Mouse (Mus musculus) left cerebral cortex, postnatal 25 days (tissue): Measurements from ENCODE around the gene Elmo1. TPM values are rescaled to one million over a fixed set of nuclear protein-coding genes. Genes with fewer than 3 reads are reported as not detected.

Experiments
- DNase-seq, 2 experiments: peaks; one replicate each; pipeline ENCODE4 v3.0.0; 2022; ENCODE audit warnings: low spot score in 2 of 2, mixed read lengths in 1 of 2
- intact Hi-C: fragments of 180-260 bp; cut with DNase I; formaldehyde crosslinking; loops from one replicate; pipeline ENCODE4 v1.15.1; 2025
- total RNA-seq, 2 experiments: library from RNA; stranded (reverse); gene quantifications; 2 replicates each; pipeline ENCODE4 v1.2.3; 2021

The Elmo1 gene
- total RNA-seq, 2 experiments from 2014 or later = 58.4 to 67.7 TPM

DNA sequence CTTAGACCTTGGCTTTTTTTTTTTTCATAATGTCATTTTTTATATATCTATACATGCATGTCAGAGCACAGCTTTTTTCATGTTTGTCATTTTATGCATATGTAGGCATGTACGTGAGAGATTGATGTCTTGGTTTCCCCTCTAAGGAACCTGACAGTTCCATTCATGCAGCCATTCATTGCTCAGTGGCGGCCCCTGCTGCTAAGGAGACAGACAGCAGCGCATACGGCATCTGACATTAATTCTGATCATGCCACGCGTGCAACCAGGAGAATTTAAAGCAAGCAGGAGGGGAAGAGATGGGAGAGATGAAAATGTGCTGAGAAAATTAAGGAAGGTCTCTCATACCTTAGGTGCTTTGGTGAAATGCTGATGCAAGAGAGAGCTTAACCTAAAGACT is 381.3 kb downstream of the Elmo1 start:
- DNase-seq = peak; percentile 87 to 92
- intact Hi-C loops = loop anchor here (1.0 to 10.0 kb wide), 4 partner anchors 131 to 561 kb away; no protein-coding TSS in a partner anchor

DNA sequence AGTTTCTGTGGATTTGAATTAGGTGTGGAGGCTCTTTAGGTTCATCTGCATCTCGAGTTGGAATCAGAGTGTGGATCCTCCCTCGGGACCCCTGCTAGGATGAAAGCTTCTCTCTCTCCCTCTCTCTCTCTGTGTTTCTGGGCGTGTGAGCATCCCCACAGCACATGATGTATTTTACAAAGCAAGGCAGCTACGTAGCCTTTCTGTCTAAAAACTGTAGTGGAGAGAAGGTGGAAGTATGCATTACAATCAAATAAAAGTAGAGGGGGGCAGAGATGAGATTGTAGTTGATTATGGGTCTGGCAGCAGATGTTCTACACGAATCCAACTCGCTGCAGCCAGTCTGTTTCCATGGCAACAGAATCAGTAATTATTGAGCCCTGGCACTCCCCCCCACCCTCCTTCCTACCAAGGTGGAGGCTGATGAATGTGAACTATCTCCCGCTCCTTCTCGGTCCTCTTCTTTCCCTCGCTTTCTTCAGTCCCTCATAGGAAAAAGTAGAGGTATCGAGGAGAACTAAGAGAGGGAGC is 382.0 kb downstream of the Elmo1 start:
- intact Hi-C loops = loop anchor here (1.0 to 10.0 kb wide), 4 partner anchors 130 to 560 kb away; no protein-coding TSS in a partner anchor
- peak; percentile 60 to 80 for DNase-seq

DNA sequence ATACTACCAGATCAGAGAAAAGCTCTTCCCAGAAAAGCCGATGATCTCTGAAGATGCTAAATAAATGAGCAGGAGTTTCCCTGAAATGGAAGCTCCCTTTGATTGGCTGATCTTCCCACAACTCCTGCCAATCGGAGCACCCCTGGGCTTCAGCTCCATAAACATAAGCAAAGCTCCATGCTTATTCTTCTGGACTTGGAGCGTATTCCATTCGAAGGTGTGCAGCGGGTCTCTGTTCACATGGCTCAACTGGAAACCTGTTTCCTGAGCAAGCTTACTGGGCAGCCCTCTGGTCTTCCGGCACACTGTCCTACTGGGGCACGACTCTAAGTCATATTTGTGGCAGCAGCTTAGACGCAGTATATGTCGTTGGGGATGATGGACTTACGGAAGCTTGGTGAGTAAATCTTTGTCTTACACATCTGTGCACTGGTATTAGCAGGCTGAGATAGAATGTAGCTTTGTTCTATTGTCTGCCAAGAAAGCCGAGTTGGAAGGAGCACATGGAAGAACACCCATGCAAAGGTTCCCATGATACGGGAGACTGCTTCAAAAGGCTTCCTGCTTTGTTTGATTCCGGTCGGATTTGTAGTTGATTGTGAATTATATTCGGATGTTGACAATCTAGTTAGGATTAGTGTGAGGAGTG is 382.6 kb downstream of the Elmo1 start:
- peak; percentile 69 to 91 for DNase-seq
- intact Hi-C loops = loop anchor here (1.0 to 10.0 kb wide), 4 partner anchors 129 to 559 kb away; no protein-coding TSS in a partner anchor

DNA sequence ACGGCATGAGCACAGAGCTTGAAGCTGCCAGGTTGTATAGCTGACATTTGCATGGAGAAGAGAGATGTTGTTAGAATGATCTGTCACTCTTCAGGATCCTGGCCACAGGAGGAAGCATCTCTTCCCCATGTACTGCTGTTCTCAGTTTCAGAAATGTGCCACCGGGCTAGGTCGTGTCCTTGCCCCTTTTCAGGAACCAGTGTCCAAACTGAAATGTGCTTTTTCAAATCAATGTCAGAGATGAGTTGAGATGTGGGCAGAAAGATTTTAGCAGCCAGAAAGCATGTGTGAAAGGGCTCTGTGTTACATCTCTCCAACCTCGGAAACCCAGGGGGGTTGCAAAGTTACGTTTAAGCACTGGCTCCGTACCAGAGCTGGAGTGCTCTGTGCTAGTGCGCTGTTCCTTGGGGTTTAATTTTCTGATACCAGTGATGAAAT is 383.3 kb downstream of the Elmo1 start:
- intact Hi-C loops = loop anchor here (5.0 to 10.0 kb wide), 3 partner anchors 129 to 559 kb away; no protein-coding TSS in a partner anchor
- DNase-seq = peak in 1 of 2 experiments; percentile 35

DNA sequence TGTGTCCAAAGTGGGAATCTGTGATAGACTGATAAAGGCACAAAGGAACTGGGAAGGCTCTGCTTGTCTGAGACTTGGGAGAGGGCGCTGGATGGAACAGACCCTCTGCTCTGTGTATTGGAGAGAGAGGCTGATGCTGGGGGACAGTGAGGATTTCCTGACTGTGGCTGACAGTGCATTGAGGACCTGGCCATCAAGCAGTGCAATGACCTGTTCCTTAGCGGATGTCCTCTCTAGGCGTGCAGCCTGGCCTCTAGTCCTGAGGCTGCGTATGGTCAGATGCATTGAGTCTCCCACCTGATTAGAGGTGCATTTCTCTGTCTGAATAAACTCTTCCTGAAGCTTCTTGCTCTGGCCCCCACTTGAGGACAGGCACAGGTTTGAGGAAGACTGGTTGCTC is 384.2 kb downstream of the Elmo1 start:
- no peak for DNase-seq
- intact Hi-C loops = loop anchor here (5.0 to 10.0 kb wide), 3 partner anchors 128 to 558 kb away; no protein-coding TSS in a partner anchor

DNA sequence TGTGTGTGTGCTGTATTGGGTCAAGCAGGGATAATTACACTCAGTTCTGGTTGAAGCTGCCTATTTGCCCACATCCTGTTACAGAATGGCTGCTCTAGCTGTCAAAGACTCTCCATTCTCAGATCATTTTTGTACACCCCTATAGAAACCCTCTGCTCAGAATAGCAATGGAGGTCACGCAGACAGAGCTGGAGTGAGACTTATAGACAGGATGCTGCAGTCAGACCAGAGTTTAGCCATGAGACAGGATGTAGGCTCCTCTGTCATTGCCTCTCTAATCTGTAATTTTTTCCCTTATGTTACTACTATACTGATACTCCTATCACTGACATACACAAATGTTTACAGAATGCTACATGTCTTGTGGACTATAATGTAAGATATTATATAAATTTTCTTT is 391.4 kb downstream of the Elmo1 start:
- no peak for DNase-seq
- intact Hi-C loops = no loop called here

DNA sequence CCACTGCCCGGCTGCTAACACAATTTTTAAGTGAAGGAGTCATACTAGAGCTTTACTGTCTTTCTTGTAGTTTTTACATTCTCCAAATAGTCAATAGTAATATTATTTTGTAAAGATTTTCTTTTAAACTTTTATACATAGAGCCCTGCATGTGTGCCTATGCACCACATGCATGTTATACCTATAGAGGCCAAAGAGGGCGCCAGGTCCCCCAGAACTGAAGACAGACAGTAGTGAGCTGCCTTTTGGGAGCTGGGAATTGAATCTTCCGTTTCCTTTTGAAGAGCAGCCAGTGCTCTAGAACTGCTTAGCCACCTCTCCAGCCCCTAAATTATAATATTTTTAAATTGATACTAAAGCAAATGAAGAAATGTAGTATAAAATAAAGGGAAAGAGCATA is 398.7 kb downstream of the Elmo1 start:
- intact Hi-C loops = no loop called here
- DNase-seq = no peak

DNA sequence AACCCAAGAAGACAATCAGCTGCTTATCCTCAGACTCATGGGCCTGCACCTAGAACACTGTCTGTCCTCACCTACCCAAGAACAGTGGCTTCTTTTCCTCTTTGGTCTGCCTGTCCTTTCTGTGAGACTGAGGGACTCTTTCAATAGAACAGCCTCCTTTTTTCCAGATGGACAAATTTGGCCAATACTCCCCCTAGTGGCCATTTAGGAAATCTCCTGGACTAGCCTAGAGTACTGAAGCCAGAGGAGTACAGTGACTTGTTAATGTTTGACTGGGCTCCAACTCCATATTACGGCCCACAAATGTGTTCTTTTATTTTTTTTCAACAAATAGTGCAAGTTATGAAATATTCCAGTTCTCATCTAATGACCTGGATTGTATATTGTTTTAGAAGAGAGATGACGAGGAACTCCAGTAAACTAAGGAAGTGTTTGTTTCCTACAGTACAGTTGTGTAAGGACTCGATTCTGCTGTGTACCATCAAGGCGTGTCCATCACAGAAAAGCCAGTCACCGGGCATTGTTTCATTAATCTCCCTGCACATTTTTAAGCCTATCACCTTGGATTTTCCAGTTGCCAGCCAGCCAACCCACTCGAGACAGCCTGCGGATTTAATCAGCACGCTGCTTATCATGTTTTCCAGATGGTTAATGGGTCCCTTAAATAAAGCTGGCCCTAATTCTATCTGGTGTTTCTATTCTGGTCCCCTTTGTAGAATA is 399.5 kb downstream of the Elmo1 start:
- intact Hi-C loops = loop anchor here (5.0 kb wide), 1 partner anchor 112 kb away; no protein-coding TSS in a partner anchor
- no peak for DNase-seq

DNA sequence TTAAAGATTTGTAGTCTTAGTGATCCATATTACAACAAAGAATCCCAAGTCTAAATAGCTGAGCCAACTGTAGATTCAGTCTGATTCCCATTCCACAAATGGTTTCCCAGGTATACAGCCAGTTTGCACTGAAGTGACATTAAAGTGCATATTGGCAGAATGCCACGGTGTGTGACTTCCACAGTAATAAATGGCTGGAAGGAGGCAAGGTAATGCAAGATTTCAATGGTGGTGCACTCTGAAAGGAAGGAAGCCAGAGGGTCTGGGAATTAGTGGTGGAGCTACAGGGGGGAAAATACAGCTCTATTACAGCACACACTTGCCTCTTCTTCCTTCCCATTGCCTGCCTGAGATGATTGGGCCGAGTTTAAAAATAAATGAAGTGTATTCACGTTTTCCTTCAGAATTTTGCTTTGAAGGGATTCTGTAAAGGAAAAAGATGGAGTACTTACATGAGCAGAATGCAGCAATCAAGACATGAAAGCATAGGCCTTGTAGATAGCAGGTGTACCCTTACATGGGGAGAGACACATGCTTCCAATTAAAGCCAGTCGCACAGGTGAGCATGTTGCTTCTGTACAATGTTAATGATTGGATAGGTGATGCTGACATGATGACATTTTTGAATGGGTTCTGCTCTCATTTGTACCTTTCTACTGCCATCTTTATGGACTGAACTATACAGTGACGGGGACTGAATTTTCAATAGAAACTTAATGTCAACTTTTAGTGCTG is 400.6 kb downstream of the Elmo1 start:
- no peak for DNase-seq
- intact Hi-C loops = loop anchor here (5.0 kb wide), 1 partner anchor 111 kb away; no protein-coding TSS in a partner anchor

DNA sequence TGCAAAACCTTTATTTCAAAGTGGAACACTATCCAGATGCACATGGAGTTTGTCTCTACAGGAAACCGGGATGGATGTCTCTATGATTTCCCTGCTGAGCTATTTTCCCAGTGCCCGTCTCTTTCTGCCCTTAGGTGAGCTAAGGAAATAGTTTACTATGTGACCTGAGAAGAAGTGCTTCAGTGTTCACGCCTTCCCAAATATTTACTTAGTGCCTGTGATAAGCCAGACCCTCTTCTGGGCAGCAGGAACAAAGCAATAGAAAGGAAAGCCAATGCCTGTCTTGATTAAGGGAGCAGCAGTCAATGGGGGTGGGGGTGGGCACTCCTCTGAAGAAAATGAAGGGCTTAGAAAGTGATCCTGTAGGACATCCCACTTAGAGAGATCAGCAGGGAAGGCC is 401.3 kb downstream of the Elmo1 start:
- intact Hi-C loops = loop anchor here (5.0 kb wide), 1 partner anchor 111 kb away; no protein-coding TSS in a partner anchor

DNA sequence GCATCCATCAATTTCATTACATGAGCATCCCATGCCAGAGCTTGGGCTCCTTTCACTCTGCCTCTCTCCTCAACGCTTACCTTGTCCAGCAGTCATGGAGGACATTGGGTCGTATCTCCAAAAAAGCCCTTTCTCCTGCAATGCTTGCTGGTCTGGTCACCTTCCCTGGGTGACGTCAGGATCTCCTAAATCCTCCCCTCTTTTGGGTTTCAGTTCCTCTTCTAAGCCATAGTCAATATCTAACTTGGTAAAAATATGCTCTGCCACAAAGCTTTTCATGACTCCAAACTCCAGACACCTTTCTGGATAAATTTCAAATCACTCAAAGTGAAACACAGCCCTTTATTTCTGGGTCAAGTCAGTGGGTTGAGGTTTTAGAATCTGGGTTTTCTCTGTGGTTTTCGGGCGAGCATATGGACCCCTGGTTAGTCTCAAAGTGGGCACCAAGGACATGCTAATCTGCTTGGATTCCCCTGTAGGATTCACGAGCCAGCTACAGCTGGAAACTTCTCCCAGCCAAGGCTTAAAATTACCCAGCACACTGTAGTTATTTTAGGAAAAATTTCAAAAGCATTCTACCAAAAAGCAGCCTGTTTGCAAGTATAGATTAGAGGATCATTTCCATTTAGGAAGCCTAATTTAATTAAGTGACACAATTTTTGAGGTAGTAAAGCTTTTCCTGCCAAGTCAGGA is 403.8 kb downstream of the Elmo1 start:
- intact Hi-C loops = loop anchor here (5.0 kb wide), 1 partner anchor 108 kb away; no protein-coding TSS in a partner anchor

More for the DNA sequence above, 401.3 kb downstream of the Elmo1 start:
- DNase-seq = no peak

DNA sequence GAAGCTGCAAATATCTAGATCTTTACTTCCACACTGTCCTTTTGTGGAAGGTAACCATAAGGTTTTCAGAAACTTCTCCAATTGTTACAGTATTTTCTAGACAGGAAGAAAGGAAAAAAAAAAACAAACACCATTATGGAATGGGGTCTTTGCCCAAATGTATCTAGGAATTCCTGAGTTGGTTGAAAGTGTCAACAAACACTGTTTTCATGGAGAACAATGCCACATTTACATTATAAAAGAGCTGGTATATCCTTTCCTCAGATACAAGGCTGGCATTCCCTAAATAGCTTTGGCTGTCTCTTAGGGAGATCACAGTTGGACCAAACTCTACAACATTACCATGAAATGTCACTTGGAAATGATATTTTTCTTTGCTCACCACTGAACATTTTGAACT is 411.5 kb downstream of the Elmo1 start:
- intact Hi-C loops = no loop called here
- no peak for DNase-seq

More for the DNA sequence above, 403.8 kb downstream of the Elmo1 start:
- DNase-seq = peak; percentile 38 to 65

DNA sequence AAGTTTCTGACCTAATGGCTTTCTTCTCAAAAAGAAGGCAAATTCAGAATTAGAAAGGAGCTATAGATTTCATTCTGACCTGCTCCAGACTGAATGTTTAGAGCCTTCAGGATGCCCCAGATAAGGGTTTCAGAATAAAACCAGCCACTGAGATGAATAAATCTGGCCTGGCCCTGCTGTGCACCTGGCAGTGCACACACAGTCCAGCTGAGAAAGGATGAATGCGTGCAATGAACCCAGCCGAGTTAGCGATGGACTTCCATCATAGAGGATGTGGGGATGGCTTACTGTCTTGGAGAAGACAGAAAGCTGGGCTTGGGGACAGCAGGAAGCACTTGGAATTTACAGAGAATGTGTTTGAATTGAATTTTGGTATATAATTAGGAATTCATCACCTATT is 413.0 kb downstream of the Elmo1 start:
- intact Hi-C loops = no loop called here
- DNase-seq = no peak

DNA sequence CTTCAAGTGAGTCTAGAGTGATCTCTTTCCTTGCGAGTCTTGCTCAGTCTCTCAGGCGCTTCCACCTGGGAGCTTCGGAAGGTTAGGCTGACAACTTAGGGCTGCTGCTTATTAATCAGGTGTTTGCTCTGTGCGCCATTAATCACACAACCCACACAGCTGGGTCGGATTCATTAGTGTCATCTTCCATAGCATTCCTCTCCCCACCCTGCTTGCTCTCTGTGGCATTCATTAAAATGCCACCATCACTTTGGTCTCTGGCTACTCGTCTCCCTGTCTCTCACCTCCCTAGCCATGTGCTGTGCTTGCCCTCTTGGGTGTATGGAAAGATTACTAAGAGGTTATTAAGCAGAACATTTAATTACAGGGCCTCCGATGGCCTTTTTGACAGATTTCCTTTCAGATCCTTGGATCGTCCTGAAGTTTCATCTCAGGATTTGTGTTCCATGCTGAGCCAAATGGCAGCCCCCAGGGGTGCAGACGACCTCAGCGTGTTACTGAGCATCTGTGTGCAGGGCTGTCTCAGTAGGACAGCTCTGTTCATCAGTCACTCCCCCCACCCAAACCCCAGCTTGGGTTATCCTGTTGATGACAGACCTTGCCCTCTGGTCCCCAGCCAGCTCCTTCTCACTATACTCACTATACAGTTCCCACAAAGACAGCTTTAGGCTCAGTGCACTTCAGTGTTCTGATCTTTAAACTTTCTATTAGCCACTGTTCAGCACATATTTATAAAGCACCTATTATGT is 417.2 kb downstream of the Elmo1 start:
- intact Hi-C loops = no loop called here
- no peak for DNase-seq

DNA sequence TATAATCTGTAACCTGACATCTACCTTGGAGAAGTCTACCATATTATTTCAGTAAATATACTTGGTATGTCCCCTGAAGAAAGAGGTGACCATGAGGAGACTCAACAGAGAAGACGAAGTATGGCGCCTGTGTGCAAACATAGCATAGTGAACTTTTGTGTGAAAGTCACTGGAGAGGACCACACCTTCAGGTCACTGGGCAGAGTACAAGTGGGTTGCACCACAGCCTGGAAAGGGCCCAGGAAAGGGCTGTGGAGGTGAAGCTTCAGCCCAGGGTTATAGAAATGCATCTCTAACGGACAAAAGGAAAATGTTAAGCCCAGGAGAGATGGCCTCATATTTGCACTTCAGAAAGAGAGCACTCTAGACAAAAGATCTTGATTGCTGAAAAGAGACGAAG is 420.6 kb downstream of the Elmo1 start:
- no peak for DNase-seq
- intact Hi-C loops = no loop called here

DNA sequence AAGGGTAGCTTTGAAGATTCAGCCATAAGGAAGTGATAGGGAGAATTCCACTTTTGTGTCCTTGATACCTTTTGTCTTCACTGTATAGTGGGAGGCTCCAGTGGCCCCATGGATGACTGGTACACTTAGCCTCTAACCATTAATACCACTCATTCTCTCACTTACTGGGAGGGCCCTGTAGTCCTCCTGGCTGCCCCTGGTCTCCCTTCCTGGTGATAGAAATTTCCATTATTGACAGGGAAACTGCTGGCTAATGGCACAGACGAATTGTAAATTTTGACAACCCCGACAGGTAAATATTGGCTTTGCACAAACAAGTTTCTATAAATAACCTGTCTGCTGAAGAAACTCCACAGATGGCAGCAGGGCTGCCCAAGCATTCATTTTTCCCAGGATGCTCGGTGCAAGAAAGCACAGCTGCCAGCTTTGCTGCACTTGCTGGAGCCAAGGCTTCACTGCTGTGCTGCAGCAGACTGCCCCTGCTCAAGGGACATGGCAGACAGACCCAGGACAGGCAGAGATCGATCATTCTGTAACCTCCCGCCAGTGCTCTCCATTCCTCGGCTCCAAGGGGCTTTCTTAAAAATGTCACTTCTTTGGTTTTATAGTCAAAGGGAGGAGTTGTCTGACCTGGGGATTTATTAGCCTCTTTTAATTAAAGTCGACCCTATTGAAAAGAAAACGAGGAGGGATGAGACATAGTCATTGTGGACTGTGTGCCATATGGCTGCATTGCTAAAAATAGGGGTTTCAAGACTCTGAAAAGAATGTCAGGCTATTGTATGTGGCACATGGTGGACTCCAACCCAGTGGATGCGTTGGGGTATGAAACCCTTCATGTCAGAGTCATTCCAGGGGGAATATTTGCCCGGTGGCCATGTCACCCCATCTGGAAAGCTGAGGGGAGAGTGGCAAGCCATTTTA is 422.2 kb downstream of the Elmo1 start:
- DNase-seq = peak; percentile 38 to 45
- intact Hi-C loops = no loop called here

DNA sequence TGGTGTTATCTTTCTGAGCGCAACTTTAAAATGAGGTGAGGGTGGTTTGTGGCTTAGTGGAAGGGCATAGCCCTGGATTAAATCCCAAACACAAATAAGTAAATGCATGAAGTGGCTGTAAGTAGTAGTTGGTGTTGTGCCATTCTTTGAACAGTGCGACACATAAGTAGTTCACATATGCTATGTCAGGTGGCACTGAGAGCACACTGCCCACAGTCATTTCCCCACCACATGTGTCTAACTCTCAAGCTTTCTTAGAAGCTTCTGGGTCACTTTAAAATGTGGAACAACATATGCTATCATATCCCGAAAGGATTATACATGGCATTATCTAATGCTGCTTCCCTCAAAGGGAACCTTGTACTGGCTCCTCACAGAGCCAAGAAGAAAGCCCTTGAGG is 424.3 kb downstream of the Elmo1 start:
- no peak for DNase-seq
- intact Hi-C loops = no loop called here
